Mouse (Mus musculus) neural tube, embryonic 11.5 days (tissue): ENCODE data around the gene Myt1l. TPM values are rescaled to one million over a fixed set of nuclear protein-coding genes. Genes with fewer than 3 reads are reported as not detected.

Source experiments
- ATAC-seq: fragments of 200-750 bp; cut with Nextera tagmentation; 2 replicates; pipeline ENCODE4 v1.8.0; 2017; ENCODE audit warnings: moderate number of reproducible peaks, mild to moderate bottlenecking, moderate TSS enrichment, moderate library complexity; ENCODE audit not compliant: insufficient read depth, low FRiP score, low TSS enrichment
- DNase-seq: peaks from one replicate; pipeline ENCODE4 v3.0.0-alpha.2; 2015; ENCODE audit warnings: low spot score
- H3K27ac ChIP-seq: fragments of 300-500 bp; sonication (generic); 2 replicates; pipeline ENCODE4 v1.5.1; 2014; ENCODE audit warnings: low read depth, mild to moderate bottlenecking, low read length
- H3K27me3 ChIP-seq: fragments of 300-500 bp; sonication (generic); 2 replicates; pipeline ENCODE4 v1.6.1; 2014; ENCODE audit warnings: mild to moderate bottlenecking, low read length, mixed read lengths; ENCODE audit not compliant: control insufficient read depth, insufficient read depth
- H3K36me3 ChIP-seq: fragments of 300-500 bp; sonication (generic); 2 replicates; pipeline ENCODE4 v1.6.1; 2014; ENCODE audit warnings: mild to moderate bottlenecking, low read length, moderate library complexity, mixed read lengths; ENCODE audit not compliant: control insufficient read depth, insufficient read depth
- H3K4me1 ChIP-seq: fragments of 300-500 bp; sonication (generic); 2 replicates; pipeline ENCODE4 v1.6.1; 2014; ENCODE audit warnings: low read length, mixed read lengths; ENCODE audit not compliant: control insufficient read depth, insufficient read depth
- H3K4me2 ChIP-seq: fragments of 300-500 bp; sonication (generic); 2 replicates; pipeline ENCODE4 v1.6.1; 2014; ENCODE audit warnings: low read depth, mild to moderate bottlenecking, moderate library complexity
- H3K4me3 ChIP-seq: fragments of 300-500 bp; sonication (generic); 2 replicates; pipeline ENCODE4 v1.5.1; 2014; ENCODE audit warnings: low read depth, low read length
- H3K9ac ChIP-seq: fragments of 300-500 bp; sonication (generic); 2 replicates; pipeline ENCODE4 v1.6.1; 2014; ENCODE audit warnings: mild to moderate bottlenecking, low read length
- H3K9me3 ChIP-seq: fragments of 300-500 bp; sonication (generic); 2 replicates; pipeline ENCODE4 v1.6.1; 2016; ENCODE audit warnings: low read length; ENCODE audit not compliant: control insufficient read depth
- WGBS: fragments of 180-500 bp; shearing (Covaris S2); extraction: QIAGEN DNeasy Blood & Tissue Kit; methylation state at CpG from one replicate; pipeline ENCODE4 v1.1.7; 2014; 5-methylcytosine and 5-hydroxymethylcytosine counted together
- polyA plus RNA-seq: library from polyadenylated mRNA; unstranded; fragments of >200 nt; fragmentation: Nextera tagmentation; extraction: Ambion mirVana; gene quantifications from 2 replicates; pipeline ENCODE4 v1.2.1, GENCODE M21; 2014

The Myt1l gene
- polyA plus RNA-seq, 1 experiment from 2014 or later = 23.8 TPM

DNA sequence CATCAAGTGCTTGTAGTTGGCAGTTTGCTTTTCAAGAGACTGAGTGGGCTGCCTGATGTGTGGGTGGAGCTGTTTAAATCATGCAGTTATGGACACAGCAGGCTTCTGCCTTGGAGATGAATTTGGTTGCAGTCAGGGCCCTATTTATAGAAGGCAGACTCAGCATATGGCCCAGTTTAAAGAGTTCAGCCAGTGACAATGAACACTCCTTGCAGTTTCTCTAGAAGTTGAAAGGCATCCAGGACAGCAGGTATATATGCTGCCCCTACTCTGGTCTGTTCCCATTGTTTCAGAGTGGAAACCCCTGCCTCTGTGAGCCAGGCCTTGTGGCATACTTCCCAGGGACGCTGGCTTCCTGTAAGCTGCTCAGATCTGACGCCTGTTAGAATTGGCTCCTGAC is 167.0 kb downstream of the Myt1l start:
- H3K4me3 ChIP-seq = no peak overlapping the region
- no peak overlapping the region for H3K4me2 ChIP-seq
- peaks cover 17% of the 10 kb centered on the region for H3K4me1 ChIP-seq
- WGBS = 61% methylated on average over 2 of the region's 2 CpGs
- no peaks in the 10 kb centered on the region for H3K27me3 ChIP-seq
- no peaks in the 10 kb centered on the region for H3K9me3 ChIP-seq
- no peak for ATAC-seq
- DNase-seq = no peak
- no peak overlapping the region for H3K9ac ChIP-seq
- no peak overlapping the region for H3K27ac ChIP-seq
- H3K36me3 ChIP-seq = no peaks in the 10 kb centered on the region

- Histone ChIP-seq H3K4me2 (no peak overlapping the region), H3K9ac (no peak overlapping the region), H3K4me1 (peaks cover 28% of the 10 kb centered on the region), H3K9me3 (no peaks in the 10 kb centered on the region), H3K36me3 (no peaks in the 10 kb centered on the region), H3K4me3 (no peak overlapping the region), H3K27ac (peak overlapping the region; percentile 73), H3K27me3 (no peaks in the 10 kb centered on the region)
- peak; percentile 55 for DNase-seq
- peak; percentile 36; the same call in 1 of the 2 replicates for ATAC-seq
- 72% methylated on average over 12 of the region's 12 CpGs for WGBS
Measured at GRCm38 (mm10) chr12:29697526-29698500, 169.6 kb downstream of the Myt1l start.

DNA sequence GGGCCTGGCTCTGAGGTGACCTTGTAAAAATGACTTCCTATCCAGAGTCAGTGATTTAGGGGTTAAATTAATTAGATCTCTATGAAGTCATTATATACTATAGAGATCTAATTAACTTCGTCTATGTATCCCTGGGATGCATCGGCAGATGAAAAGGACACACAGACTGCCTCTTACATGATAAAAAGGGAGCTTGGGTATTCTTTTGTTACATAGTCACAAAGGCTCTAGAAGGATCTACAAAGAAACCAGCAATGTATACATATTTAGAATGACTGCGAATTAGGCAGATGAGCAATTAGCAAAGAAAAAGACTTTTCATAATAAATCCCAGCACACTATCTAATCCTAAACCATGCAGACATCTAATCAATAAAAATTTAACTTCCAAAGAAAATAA is 170.4 kb downstream of the Myt1l start:
- Histone ChIP-seq H3K27ac (peak overlapping the region; percentile 73), H3K27me3 (no peaks in the 10 kb centered on the region), H3K36me3 (no peaks in the 10 kb centered on the region), H3K9ac (no peak overlapping the region), H3K9me3 (no peaks in the 10 kb centered on the region), H3K4me3 (no peak overlapping the region), H3K4me1 (peaks cover 32% of the 10 kb centered on the region), H3K4me2 (no peak overlapping the region)
- DNase-seq = no peak
- WGBS = 68% methylated on average over 3 of the region's 3 CpGs
- 0 out of 2 replicates have a peak, but pooled peaks have one; percentile 2 for ATAC-seq

GRCm38 (mm10) chr12:29698976-29699375 is 170.8 kb downstream of the Myt1l start:
- ATAC-seq (0 out of 2 replicates have a peak, but pooled peaks have one; percentile 13), DNase-seq (peak; percentile 51)
- peaks cover 32% of the 10 kb centered on the region for H3K4me1 ChIP-seq
- H3K4me3 ChIP-seq = no peak overlapping the region
- peak overlapping the region; percentile 73; the same call in 1 of the 2 replicates for H3K27ac ChIP-seq
- H3K36me3 ChIP-seq = no peaks in the 10 kb centered on the region
- no peak overlapping the region for H3K4me2 ChIP-seq
- no peaks in the 10 kb centered on the region for H3K27me3 ChIP-seq
- H3K9ac ChIP-seq = no peak overlapping the region
- H3K9me3 ChIP-seq = no peaks in the 10 kb centered on the region
- WGBS = 26% methylated on average over 10 of the region's 10 CpGs

DNA sequence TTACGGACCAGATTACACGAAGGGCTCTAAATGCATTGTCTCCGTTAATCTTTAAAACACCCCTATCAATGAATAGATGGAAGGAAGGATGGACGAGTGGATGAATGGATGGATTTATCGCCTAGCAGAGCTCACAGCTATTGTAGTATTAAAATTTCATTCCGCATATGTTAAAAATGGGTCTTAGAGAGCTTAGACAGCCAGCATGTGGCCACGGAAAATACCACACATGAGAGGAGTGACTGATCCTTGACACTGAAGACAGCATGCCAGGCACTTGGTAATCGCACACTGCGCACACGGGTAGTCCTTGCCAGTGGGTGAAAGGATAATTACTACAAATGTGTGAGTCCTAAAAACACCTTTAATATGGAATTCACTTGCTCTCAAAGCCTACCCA is 171.2 kb downstream of the Myt1l start:
- H3K4me2 ChIP-seq = no peak overlapping the region

DNA sequence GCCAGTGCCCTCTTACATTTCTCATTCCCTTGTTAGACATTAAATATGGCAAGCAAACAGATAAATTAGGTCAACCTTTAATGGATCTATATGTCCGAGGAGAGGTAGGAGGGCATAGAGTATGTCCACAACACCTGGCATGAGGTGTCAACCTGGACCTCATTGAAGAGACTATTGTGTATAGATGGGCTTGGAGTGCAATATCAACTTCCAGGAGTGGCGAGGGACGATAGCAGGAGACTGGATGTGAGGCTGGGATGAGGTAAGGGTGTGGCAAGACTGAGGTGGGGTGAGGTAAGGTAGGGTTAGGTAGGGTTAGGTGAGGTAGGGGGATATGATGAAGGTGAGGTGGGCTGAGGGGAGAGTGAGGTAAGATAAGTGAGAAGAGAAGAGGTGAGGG is 171.8 kb downstream of the Myt1l start:
- Histone ChIP-seq H3K9ac (no peak overlapping the region), H3K27me3 (no peaks in the 10 kb centered on the region), H3K9me3 (no peaks in the 10 kb centered on the region), H3K27ac (peak overlapping the region; percentile 73), H3K4me3 (no peak overlapping the region), H3K36me3 (no peaks in the 10 kb centered on the region), H3K4me1 (peaks cover 32% of the 10 kb centered on the region), H3K4me2 (no peak overlapping the region)
- DNase-seq (no peak), ATAC-seq (no peak)
- WGBS = 85% methylated on average over 3 of the region's 3 CpGs

More for the DNA sequence above, 171.2 kb downstream of the Myt1l start:
- Histone ChIP-seq H3K4me3 (no peak overlapping the region), H3K27me3 (no peaks in the 10 kb centered on the region), H3K36me3 (no peaks in the 10 kb centered on the region), H3K9ac (no peak overlapping the region), H3K4me1 (peaks cover 32% of the 10 kb centered on the region), H3K27ac (peak overlapping the region; percentile 73), H3K9me3 (no peaks in the 10 kb centered on the region)
- DNase-seq (no peak), ATAC-seq (no peak)
- 59% methylated on average over 10 of the region's 10 CpGs for WGBS

- peaks cover 31% of the 10 kb centered on the region for H3K4me1 ChIP-seq
- DNase-seq (no peak), ATAC-seq (no peak)
- H3K9me3 ChIP-seq = no peaks in the 10 kb centered on the region
- H3K27ac ChIP-seq = no peak overlapping the region
- H3K4me2 ChIP-seq = no peak overlapping the region
- H3K4me3 ChIP-seq = no peak overlapping the region
- 57% methylated on average over 4 of the region's 4 CpGs for WGBS
- H3K27me3 ChIP-seq = no peaks in the 10 kb centered on the region
- H3K9ac ChIP-seq = no peak overlapping the region
- H3K36me3 ChIP-seq = no peaks in the 10 kb centered on the region
Measured at GRCm38 (mm10) chr12:29701076-29701475, 172.9 kb downstream of the Myt1l start.

DNA sequence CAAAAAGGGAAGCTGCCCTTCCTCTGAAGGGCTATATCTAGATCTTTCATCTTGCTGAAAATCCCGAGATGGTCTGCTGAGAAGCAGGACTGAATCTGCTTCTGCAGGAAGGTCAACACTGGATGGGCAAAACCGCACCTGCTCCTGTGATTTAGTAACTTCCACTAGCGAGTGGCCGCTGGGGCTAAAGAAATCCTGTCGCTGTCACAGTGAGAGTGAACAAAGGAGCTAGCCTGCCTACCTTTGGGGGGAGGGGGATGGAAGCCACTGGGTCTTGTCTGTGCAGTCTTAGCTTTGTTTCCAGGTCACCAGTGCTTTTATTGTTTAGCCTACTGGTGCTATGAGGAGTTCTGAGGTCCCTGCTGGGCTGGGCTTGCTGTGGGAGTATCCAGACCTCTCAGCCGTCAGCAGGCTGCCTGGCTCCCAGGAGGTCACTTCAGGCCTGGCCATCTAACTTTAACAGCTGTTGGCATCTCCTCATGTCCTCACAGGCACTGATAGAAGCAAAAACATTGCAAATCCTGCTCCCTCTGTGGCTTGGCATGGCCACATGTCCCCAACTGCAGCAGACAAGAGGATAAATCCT is 173.6 kb downstream of the Myt1l start:
- peaks cover 30% of the 10 kb centered on the region for H3K4me1 ChIP-seq
- DNase-seq = peak; percentile 47

More for the DNA sequence above, 173.6 kb downstream of the Myt1l start:
- Histone ChIP-seq H3K4me3 (no peak overlapping the region), H3K27me3 (no peaks in the 10 kb centered on the region), H3K9ac (no peak overlapping the region), H3K36me3 (no peaks in the 10 kb centered on the region), H3K9me3 (no peaks in the 10 kb centered on the region), H3K27ac (peak overlapping the region; percentile 60), H3K4me2 (no peak overlapping the region)
- WGBS = 7% methylated on average over 6 of the region's 6 CpGs
- ATAC-seq = no peak
